Mouse (Mus musculus) yolk sac, embryonic 10.5 days (tissue): ENCODE results near the gene Abhd14a.
A peak's percentile ranks its signal among the peaks of the same experiment; 100 is the strongest.

Experiments
- DNase-seq: peaks from one replicate; pipeline ENCODE4 v3.0.0-alpha.2; 2017; ENCODE audit warnings: low spot score

Gene Abhd14a

GRCm38 (mm10) chr9:106469317-106469716 is 21.8 kb upstream of the Abhd14a start:
- DNase-seq, result no peak

GRCm38 (mm10) chr9:106467746-106468145 is 20.3 kb upstream of the Abhd14a start:
- DNase-seq, result no peak

DNA sequence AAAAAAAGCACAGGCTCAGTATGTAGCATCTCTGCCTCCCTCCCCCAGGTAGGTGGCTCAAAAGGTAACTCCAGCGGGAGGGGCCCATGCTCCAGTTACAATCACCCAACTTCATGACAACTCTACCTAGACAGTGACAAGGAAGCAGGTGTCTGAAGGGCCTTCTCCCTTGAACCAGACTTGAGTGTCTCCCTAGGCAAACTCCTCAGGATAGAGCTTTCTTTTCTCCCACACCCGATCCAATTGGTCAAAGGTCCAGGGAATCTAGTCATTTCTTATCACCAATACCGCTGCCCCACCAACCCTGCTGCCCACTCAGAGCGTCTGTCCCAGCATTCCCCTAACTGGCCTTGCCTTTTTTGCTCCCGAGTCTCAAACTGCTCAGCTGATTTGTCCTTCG is 19.2 kb upstream of the Abhd14a start:
- DNase-seq, result no peak

- DNase-seq, result no peak
Observed at GRCm38 (mm10) chr9:106465571-106466200, 18.2 kb upstream of the Abhd14a start, which contains the start of gene Gpr62. Gpr62 (minus strand) TSS chr9:106465938.

GRCm38 (mm10) chr9:106464751-106465541 is 17.5 kb upstream of the Abhd14a start:
- DNase-seq, result peak; percentile 49

GRCm38 (mm10) chr9:106463122-106464063 is 15.9 kb upstream of the Abhd14a start:
- no peak for DNase-seq

DNA sequence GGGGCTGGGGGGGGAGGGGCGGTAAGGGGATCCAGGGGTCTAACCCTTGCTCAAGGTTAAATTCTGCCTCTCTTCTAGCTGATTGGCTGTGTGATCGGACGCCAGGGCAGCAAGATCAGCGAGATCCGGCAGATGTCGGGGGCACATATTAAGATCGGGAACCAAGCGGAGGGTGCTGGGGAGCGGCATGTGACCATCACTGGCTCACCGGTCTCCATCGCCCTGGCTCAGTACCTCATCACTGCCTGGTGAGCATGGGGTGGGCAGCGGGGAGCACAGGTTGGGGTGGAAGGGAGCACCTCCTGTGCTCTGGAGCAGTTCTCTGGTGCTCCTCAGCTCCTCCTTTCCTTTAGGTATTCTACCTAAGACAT is 14.9 kb upstream of the Abhd14a start:
- DNase-seq, result no peak

DNA sequence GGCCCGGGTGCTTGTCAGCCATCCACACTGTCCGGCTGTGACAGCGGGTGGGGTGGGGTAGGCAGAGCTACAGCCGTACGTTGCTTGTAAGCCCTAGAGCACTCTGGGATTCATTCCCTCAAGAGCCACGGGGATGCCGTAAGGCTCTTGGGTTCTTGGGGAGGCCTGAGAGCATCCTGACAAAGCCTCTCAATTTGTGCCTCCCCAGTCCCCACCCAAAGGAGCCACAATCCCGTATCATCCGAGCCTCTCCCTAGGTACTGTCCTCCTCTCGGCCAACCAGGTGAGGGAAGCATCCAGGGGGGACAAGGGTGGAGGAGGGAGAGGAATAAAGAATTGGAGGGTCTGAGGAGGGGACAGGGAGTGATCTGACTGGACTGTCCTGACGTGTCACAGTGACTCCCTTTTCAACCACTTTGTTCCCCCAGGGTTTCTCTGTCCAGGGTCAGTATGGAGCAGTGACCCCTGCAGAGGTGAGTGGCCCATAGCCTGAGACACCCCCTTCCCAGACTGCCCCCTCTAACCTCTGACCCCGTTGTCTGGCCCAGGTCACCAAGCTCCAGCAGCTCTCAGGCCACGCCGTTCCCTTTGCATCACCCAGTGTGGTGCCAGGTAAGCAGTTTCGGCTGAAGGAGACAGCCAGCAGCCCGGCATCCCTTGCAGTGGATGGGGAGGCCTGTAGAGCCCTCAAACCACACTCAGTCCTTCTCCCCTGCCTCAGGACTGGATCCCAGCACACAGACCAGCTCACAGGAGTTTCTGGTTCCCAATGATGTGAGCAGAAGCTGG is 14.4 kb upstream of the Abhd14a start:
- DNase-seq, result no peak

DNA sequence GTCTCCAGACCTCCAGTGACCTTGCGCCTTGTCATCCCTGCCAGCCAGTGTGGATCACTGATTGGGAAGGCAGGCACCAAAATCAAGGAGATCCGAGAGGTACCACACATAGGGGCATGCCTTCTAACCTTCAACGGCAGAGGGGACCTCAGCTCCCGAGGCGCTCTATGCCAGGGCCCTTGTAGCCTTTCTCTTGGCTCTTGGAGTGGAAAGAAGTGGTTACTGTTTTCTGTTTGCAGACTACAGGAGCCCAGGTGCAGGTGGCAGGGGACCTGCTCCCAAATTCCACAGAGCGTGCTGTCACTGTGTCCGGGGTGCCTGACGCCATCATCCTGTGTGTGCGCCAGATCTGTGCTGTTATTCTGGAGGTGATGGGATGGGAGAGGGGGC is 13.5 kb upstream of the Abhd14a start:
- no peak for DNase-seq

DNA sequence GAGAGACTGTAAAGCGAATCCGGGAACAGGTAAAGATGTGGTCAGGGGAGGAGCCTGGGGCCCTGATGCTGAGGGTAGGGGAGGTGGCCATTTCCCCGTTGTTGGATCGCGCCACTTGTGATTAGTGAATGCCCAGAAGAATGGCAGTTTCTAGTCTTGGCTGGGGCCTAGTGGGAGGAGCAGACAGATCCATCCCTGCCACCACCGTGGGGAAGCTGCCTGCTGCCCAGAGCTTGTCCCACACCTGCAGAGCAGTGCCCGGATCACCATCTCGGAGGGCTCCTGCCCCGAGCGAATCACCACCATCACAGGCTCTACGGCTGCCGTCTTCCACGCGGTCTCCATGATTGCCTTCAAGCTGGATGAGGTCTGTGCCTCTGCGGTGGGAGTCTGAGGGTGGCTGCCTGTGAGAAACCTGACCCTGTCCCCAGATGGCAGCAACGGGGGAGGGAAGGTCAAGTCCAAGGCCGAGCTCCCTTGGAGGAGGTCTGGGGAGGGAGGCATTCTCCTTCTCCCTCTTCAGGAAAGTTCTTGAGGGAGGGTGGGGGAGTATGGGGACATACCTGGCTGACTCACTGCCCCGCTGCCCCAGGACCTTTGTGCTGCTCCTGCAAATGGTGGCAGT is 13.0 kb upstream of the Abhd14a start:
- DNase-seq, result no peak

GRCm38 (mm10) chr9:106459946-106460345 is 12.5 kb upstream of the Abhd14a start:
- DNase-seq, result no peak

DNA sequence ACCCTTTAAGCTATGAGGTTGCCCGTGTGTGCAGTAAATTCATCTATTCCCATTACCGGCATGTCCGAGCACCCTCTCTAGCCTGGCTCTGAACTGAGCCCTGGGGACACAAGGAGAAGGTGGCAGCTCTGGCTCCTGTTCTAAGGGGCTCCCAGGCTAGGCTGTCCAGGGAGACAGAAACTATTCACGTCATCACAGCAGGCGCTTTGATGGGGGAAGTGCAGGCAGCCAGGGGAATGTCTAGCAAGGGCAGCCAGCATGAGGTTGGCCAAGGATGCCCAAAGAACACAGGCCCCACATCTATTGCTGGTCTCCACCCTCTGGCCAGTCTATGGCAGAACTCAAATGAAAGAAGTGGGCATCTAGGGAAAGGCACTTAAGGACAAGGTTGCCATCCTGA is 10.4 kb upstream of the Abhd14a start:
- no peak for DNase-seq

DNA sequence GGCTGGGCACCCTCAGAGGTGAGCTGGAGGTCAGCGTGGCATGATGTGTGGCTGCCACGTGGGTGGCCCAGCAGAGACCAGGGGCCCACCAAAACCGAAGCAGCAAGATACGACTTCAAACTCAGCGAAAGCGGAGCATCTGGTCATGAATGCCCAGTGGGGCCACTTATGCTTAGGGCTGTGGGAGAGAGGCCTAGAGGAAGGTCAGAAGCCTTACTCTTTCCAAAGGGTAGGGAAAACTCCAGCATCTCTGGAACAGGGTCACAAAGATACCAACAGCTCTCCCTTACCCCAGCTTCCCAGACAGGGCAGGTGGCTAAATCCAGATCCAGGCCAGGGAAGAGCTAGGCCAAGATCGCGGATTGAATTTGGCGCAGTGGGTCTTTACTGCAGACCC is 9.7 kb upstream of the Abhd14a start:
- no peak for DNase-seq

DNA sequence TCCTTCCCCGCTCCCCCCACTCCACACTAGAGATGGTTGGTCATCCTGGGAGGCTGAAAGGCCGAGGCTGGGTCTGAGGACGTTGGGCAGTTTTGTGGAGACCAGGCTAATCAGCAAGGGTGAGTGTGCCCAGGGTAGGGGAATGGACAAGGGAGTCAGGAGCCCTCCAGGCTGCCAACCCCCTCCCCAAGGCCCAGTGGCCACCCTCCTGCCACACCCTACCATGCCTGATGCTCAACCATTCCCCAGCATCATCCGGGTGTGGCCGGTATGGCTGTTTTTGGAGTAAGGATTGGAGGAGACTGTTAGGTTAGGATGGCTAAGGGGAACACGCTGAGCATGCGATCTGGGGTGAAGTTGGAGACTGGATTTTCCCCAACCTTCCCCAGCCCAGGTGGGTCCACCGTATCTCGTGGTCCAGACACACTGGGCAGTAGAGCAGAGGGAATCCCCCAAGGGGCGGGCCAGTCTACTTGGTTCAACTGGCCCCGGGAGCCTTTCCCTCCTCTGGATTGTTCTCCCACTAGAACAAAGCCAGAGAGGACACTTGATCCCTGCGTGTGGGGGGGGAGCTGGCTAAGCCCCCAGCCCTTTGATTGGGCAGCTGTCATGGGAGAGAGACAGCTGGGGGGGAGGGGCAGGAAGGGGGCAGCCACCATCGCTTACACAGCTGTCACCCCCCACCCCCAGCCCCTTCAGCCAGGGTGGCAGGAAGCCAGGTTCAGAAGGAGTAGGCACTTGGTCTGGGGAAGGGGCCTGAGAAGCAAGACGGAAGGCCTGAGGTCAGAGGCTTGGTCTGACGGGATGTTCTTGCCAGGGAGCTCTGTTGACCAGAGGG is 9.1 kb upstream of the Abhd14a start:
- DNase-seq, result no peak

DNA sequence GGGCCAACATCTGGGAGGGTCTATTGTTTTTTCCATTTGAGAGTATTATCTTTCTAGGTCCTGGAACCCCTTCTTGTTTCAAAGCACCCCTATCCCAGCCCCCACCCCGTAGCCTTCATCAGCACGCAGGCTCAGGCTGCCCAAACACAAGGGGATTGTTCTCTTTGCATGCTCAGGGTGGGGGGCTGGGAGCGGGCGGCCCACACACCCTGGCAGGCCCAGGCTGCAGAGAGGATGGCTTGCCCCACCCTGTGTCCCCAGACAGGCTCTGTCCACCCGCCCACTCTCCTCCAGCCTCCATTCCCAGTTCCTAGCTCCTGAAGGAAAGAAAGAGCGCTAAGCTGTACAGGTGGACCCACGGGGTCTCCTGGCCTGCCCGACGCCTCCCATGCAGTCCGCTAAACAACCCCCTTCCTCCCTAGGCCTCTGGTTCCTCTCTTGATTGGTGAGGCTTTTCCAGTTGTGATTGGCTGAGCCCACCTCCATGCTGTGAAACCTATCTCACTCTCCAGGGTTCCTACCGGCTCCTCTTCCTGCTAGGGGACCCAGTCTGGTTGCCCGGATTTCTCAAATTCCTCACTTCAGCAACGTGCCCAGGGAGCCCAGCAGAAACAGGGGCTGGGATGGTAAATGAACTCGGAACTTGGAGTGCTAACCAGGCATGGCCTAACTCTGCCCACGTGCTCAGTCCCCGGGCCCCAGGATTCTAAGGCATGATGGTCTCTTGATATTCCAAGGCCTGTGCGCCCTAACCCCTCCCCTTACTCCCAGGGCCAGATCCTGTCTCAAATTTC is 7.6 kb upstream of the Abhd14a start:
- DNase-seq, result peak; percentile 58

DNA sequence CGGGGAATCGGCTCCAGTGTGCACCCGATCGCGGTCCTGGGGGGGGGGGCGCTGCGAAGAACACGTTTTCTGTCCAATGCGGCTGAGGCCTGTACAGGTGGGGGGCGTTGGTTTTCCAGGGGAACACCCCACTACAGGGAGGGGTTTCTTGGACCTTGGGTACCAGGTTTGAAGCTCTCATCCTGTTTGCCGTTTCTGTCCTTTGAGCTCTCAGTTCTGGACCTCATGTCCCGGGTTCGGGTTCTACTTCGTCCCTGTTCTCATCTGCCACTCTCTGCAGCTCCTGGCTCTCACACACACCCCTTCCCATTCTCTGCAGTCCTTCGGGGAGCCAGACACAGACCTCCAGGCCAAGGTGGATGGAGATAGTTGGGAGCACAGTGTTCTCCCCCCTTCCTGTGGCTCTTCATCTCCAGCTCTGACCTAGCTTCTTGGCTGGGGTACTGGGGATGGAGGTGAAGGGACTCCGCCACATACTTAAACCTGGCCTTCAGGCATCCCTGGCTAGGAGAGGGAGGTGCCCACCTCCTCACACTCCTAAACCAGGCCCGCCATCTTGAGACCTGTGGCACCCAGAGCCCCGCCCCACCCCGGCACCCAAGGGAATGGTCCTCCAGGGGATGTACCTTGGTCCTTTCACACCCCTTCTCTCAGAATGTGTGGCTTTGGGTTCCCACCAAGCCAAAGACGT is 6.7 kb upstream of the Abhd14a start:
- no peak for DNase-seq

GRCm38 (mm10) chr9:106453271-106454070 is 6.0 kb upstream of the Abhd14a start, which contains the start of gene Pcbp4:
Pcbp4 (plus strand) TSS chr9:106453291.
- DNase-seq, result peak; percentile 86

- peak; percentile 76 for DNase-seq
Observed at GRCm38 (mm10) chr9:106452821-106453220, 5.3 kb upstream of the Abhd14a start.
